9 mouse cellular contexts compared by ENCODE assay signal in genomic region chr11:75402271-75402690, GRCm38 (mm10). TPM values are rescaled to one million over a fixed set of nuclear protein-coding genes. Genes with fewer than 3 reads are reported as not detected.
A peak's percentile ranks its signal among the peaks of the same experiment; 100 is the strongest.
DNase-seq lines count a peak whose midpoint lies in the region; ATAC-seq and TF ChIP-seq lines count a peak whose summit lies in the region.
"Had no signal": no experiment of that assay in that cellular context is flagged by ENCODE, and none has a peak within 500 bp of the region (broad histone marks: within the 10 kb centered on the region; RNA-seq: fewer than 3 reads in every experiment).

No protein-coding gene starts in this region.

- TF ChIP-seq CTCF in thymus, adult 2 months (IDR thresholded peaks at IDR 0.05; ENCODE audit: borderline replicate concordance, control insufficient read depth, extremely low read depth, insufficient read depth, low read length, poor library complexity): no peak
- TF ChIP-seq CTCF in intestine, postnatal 0 days (IDR thresholded peaks at IDR 0.05; ENCODE audit: low read depth): peak; percentile 90

- no peaks in the 10 kb centered on the region; the same call in 1 of the 2 replicates for H3K36me3 ChIP-seq in thymus, adult 2 months (ENCODE audit: control insufficient read depth, insufficient read depth, low read length)
- H3K36me3 ChIP-seq in intestine, postnatal 0 days (ENCODE audit: control insufficient read depth, insufficient read depth): 0 out of 2 replicates have a peak, but pooled peaks cover 5% of the 10 kb centered on the region
- no peaks in the 10 kb centered on the region for H3K36me3 ChIP-seq in midbrain, embryonic 15.5 days (replicated peaks)

- DNase-seq in thymus, adult 2 months: peak; percentile 19
- DNase-seq in thymus, postnatal 36 days: no peak
- peak; percentile 31 to 46 for DNase-seq in cerebellum, adult 18-20 months
- DNase-seq in gastrocnemius, postnatal 14 days: peak; percentile 43
- peak; percentile 43 for DNase-seq in left cerebral cortex, postnatal 4 days
- DNase-seq in testis, postnatal 14 days (ENCODE audit: low spot score): peak; percentile 37

- WGBS in thymus, adult 2 months: 75% methylated on average over 5 of the region's 5 CpGs
- 48% methylated on average over 5 of the region's 5 CpGs for WGBS in intestine, postnatal 0 days
- WGBS in midbrain, embryonic 15.5 days: 55% methylated on average over 5 of the region's 5 CpGs

- no peak overlapping the region for H3K4me3 ChIP-seq in thymus, adult 2 months (ENCODE audit: control insufficient read depth, insufficient read depth, low read length)
- H3K4me3 ChIP-seq in intestine, postnatal 0 days (ENCODE audit: low read depth, low read length): no peak overlapping the region
- no peak overlapping the region for H3K4me3 ChIP-seq in midbrain, embryonic 15.5 days
- H3K4me3 ChIP-seq: embryonic facial prominence, embryonic 12.5 days had no signal

- peak; percentile 80 for ATAC-seq in intestine, postnatal 0 days
- peak; percentile 74; the same call in 1 of the 2 replicates for ATAC-seq in midbrain, embryonic 15.5 days (replicated peaks)

- TF ChIP-seq POLR2A in thymus, adult 2 months (IDR thresholded peaks at IDR 0.05; ENCODE audit: control insufficient read depth, extremely low read depth, insufficient read depth, low read length, poor library complexity): no peak

- no peak overlapping the region for H3K4me2 ChIP-seq in intestine, postnatal 0 days (replicated peaks; ENCODE audit: low read depth)
- H3K4me2 ChIP-seq in midbrain, embryonic 15.5 days: no peak overlapping the region
- H3K4me2 ChIP-seq: embryonic facial prominence, embryonic 12.5 days had no signal

- H3K4me1 ChIP-seq in thymus, adult 2 months (replicated peaks; ENCODE audit: control insufficient read depth, insufficient read depth, low read length): no peaks in the 10 kb centered on the region
- 0 out of 2 replicates have a peak, but pooled peaks cover 3% of the 10 kb centered on the region for H3K4me1 ChIP-seq in intestine, postnatal 0 days (replicated peaks; ENCODE audit: control insufficient read depth, insufficient read depth, low read length)
- no peaks in the 10 kb centered on the region for H3K4me1 ChIP-seq in midbrain, embryonic 15.5 days
- H3K4me1 ChIP-seq: embryonic facial prominence, embryonic 12.5 days had no signal

- intact Hi-C loops in gastrocnemius, postnatal 14 days (cut with DNase I; ENCODE audit: low total_unique reads): loop anchor here (10.0 kb wide), 1 partner anchor 103 kb away; no protein-coding TSS in a partner anchor
- intact Hi-C loops in left cerebral cortex, postnatal 4 days (cut with DNase I): no loop called here

- no peaks in the 10 kb centered on the region for H3K27me3 ChIP-seq in thymus, adult 2 months (ENCODE audit: control insufficient read depth, insufficient read depth, low read length)
- H3K27me3 ChIP-seq in intestine, postnatal 0 days (replicated peaks; ENCODE audit: control insufficient read depth, insufficient read depth, low read length): no peaks in the 10 kb centered on the region
- no peaks in the 10 kb centered on the region for H3K27me3 ChIP-seq in midbrain, embryonic 15.5 days (replicated peaks)
- H3K27me3 ChIP-seq: embryonic facial prominence, embryonic 12.5 days had no signal

- H3K9me3 ChIP-seq in intestine, postnatal 0 days (ENCODE audit: control insufficient read depth): no peaks in the 10 kb centered on the region
- H3K9me3 ChIP-seq in midbrain, embryonic 15.5 days: no peaks in the 10 kb centered on the region
- H3K9me3 ChIP-seq: embryonic facial prominence, embryonic 12.5 days had no signal

- no peak overlapping the region for H3K27ac ChIP-seq in thymus, adult 2 months (ENCODE audit: control insufficient read depth, insufficient read depth, low read length)
- H3K27ac ChIP-seq in intestine, postnatal 0 days (ENCODE audit: low read depth, low read length): no peak overlapping the region
- H3K27ac ChIP-seq in midbrain, embryonic 15.5 days: 0 out of 2 replicates have a peak overlapping the region, but pooled peaks have one; percentile 11
- H3K27ac ChIP-seq: embryonic facial prominence, embryonic 12.5 days had no signal

- H3K9ac ChIP-seq in intestine, postnatal 0 days (ENCODE audit: low read depth, low read length): no peak overlapping the region
- no peak overlapping the region for H3K9ac ChIP-seq in midbrain, embryonic 15.5 days
- H3K9ac ChIP-seq: embryonic facial prominence, embryonic 12.5 days had no signal

RNA-seq across cellular contexts. Expression of gene Serpinf1, which starts 20.2 kb away (rescaled TPM):
- 43.4 and 46.7 TPM in 2 replicates for polyA plus RNA-seq in thymus, adult 2 months (2012; rRNA removed)
- 100 to 1,000 TPM; 128 to 156 TPM for total RNA-seq in gastrocnemius, postnatal 14 days (2021)
- 20.7 and 21.4 TPM in 2 replicates for polyA plus RNA-seq in intestine, postnatal 0 days (2015; fragmentation: Nextera tagmentation; extraction: Ambion mirVana)
- total RNA-seq in left cerebral cortex, postnatal 4 days (2021): 10 to 100 TPM; 15.1 to 19.9 TPM
- 29.8 and 42.7 TPM in 2 replicates for polyA plus RNA-seq in midbrain, embryonic 15.5 days (2015; fragmentation: Nextera tagmentation; extraction: Ambion mirVana)

RNA-seq across cellular contexts. Expression of gene Serpinf2, which starts 37.1 kb away (rescaled TPM):
- 1.4 and 3.1 TPM in 2 replicates for polyA plus RNA-seq in thymus, adult 2 months (2012; rRNA removed)
- not detected for total RNA-seq in gastrocnemius, postnatal 14 days (2021)
- polyA plus RNA-seq in intestine, postnatal 0 days (2015; fragmentation: Nextera tagmentation; extraction: Ambion mirVana): 2.7 and 4.0 TPM in 2 replicates
- total RNA-seq in left cerebral cortex, postnatal 4 days (2021): under 1 TPM in 1 of 2 experiments, not detected in 1; 0.26 TPM
- polyA plus RNA-seq in midbrain, embryonic 15.5 days (2015; fragmentation: Nextera tagmentation; extraction: Ambion mirVana): 0.37 TPM in 1 of 2 replicates, not detected in the other

RNA-seq across cellular contexts. Expression of gene Wdr81, which starts 52.2 kb away (rescaled TPM):
- 52.1 and 53.7 TPM in 2 replicates for polyA plus RNA-seq in thymus, adult 2 months (2012; rRNA removed)
- 1 to 10 TPM; 6.0 TPM for total RNA-seq in gastrocnemius, postnatal 14 days (2021)
- 8.8 and 9.9 TPM in 2 replicates for polyA plus RNA-seq in intestine, postnatal 0 days (2015; fragmentation: Nextera tagmentation; extraction: Ambion mirVana)
- 10 to 100 TPM; 17.6 to 19.1 TPM for total RNA-seq in left cerebral cortex, postnatal 4 days (2021)
- polyA plus RNA-seq in midbrain, embryonic 15.5 days (2015; fragmentation: Nextera tagmentation; extraction: Ambion mirVana): 8.4 and 8.7 TPM in 2 replicates

RNA-seq across cellular contexts. Expression of gene Smyd4, which starts 54.0 kb away (rescaled TPM):
- 5.6 and 7.8 TPM in 2 replicates for polyA plus RNA-seq in thymus, adult 2 months (2012; rRNA removed)
- 1 to 10 TPM; 3.3 to 5.7 TPM for total RNA-seq in gastrocnemius, postnatal 14 days (2021)
- 3.1 and 3.4 TPM in 2 replicates for polyA plus RNA-seq in intestine, postnatal 0 days (2015; fragmentation: Nextera tagmentation; extraction: Ambion mirVana)
- 10 to 100 TPM; 18.9 to 19.1 TPM for total RNA-seq in left cerebral cortex, postnatal 4 days (2021)
- polyA plus RNA-seq in midbrain, embryonic 15.5 days (2015; fragmentation: Nextera tagmentation; extraction: Ambion mirVana): 16.8 and 17.2 TPM in 2 replicates

RNA-seq across cellular contexts. Expression of gene Rpa1, which starts 54.2 kb away (rescaled TPM):
- polyA plus RNA-seq in thymus, adult 2 months (2012; rRNA removed): 62.8 and 93.9 TPM in 2 replicates
- 10 to 100 TPM; 63.3 to 64.6 TPM for total RNA-seq in gastrocnemius, postnatal 14 days (2021)
- 32.1 and 34.4 TPM in 2 replicates for polyA plus RNA-seq in intestine, postnatal 0 days (2015; fragmentation: Nextera tagmentation; extraction: Ambion mirVana)
- total RNA-seq in left cerebral cortex, postnatal 4 days (2021): 10 to 100 TPM; 43.4 to 48.8 TPM
- polyA plus RNA-seq in midbrain, embryonic 15.5 days (2015; fragmentation: Nextera tagmentation; extraction: Ambion mirVana): 49.1 and 49.6 TPM in 2 replicates

Comparison
In these comparisons a context has a peak if more than half of its experiments do, and no peak if none do; other contexts are left out.
1. DNase-seq: peak in thymus, adult 2 months (single experiment), cerebellum, adult 18-20 months (2 of 2), gastrocnemius, postnatal 14 days (single experiment), left cerebral cortex, postnatal 4 days (single experiment) and testis, postnatal 14 days (single experiment); none in thymus, postnatal 36 days (0 of 2).